ENCODE assay signal across 15 mouse cellular contexts in the genomic region with DNA sequence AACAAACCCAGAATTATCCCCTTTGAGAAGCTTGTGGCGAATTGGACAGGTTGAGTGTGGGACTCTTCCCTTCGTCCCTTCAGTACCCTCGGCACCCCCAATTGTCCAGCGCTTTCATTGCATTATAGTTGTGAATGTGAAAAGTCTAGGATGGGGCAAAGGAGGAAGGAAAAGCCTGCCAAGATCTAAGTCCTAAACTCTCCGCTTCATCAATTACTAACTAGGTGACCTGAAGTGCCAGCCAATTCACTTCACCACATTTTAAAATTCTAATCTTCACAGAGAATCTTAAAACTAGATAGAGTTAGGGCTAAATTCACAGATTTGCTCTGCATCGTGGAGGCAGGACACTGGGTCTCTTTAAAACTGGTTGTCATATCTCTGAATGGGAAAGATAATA.
"Had no signal": no experiment of that assay in that cellular context is flagged by ENCODE, and none has a peak within 500 bp of the region (broad histone marks: within the 10 kb centered on the region; RNA-seq: fewer than 3 reads in every experiment).

No protein-coding gene starts in this region.

- H3K9ac ChIP-seq: lung, embryonic 14.5 days; midbrain, embryonic 12.5 days; neural tube, embryonic 12.5 days; stomach, embryonic 15.5 days had no signal

- H3K4me2 ChIP-seq: lung, embryonic 14.5 days; midbrain, embryonic 12.5 days; neural tube, embryonic 12.5 days; stomach, embryonic 15.5 days had no signal

- H3K36me3 ChIP-seq: midbrain, embryonic 10.5 days; midbrain, embryonic 12.5 days; neural tube, embryonic 12.5 days; stomach, embryonic 15.5 days had no signal

- H3K4me3 ChIP-seq: midbrain, embryonic 10.5 days; midbrain, embryonic 12.5 days; myocyte; neural tube, embryonic 12.5 days; stomach, embryonic 15.5 days had no signal

- ATAC-seq: midbrain, embryonic 16.5 days had no signal

- H3K9me3 ChIP-seq: midbrain, embryonic 10.5 days; midbrain, embryonic 12.5 days; neural tube, embryonic 12.5 days; stomach, embryonic 15.5 days had no signal

- H3K27ac ChIP-seq: midbrain, embryonic 10.5 days; midbrain, embryonic 12.5 days; neural tube, embryonic 12.5 days; stomach, embryonic 15.5 days; stomach, postnatal 0 days had no signal

- H3K27me3 ChIP-seq: midbrain, embryonic 12.5 days; neural tube, embryonic 12.5 days; stomach, embryonic 15.5 days had no signal

- DNase-seq: lung, embryonic 14.5 days; lung, postnatal 10 days; lung, postnatal 4 days; midbrain, embryonic 14.5 days; right cerebral cortex, postnatal 14 days; thymus, adult 2 months; thymus, postnatal 25 days; thymus, postnatal 4 days had no signal
